In the genomic region with DNA sequence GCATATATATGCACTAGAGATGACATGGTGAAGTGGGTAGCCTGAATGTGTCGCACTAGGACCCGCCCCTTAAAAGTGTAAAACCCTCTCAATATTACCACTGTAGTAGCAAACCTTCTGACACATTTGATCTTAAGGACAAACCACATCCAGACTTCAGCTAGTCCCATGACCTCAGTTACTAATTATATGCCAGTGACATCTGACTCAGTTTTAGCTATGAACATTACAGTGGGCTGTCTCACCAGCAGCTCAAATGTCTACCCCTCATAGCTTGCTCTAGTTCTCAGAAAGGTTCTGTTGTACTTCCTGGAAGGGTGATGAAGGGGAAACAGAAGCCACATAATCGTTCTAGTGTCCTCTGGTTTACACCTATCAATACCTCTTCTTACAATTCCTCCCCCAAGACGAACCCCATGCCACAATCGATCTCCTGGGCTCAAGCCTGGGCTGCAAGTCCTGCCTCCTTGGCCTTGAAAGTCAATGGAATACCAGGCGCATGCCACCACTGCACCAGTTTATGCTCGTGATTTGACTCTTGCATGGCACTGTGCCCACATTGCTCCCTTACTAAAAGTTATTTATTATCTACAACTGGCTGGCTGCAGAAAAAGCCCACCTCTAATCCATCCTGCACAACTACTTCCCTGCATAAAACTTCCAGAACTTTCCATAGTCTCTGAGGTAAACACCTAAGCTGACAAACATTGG, we compare ENCODE assay signal across 10 mouse cellular contexts. TPM values are rescaled to one million over a fixed set of nuclear protein-coding genes. Genes with fewer than 3 reads are reported as not detected.
A peak's percentile ranks its signal among the peaks of the same experiment; 100 is the strongest.
DNase-seq lines count a peak whose midpoint lies in the region; ATAC-seq and TF ChIP-seq lines count a peak whose summit lies in the region.
"Had no signal": no experiment of that assay in that cellular context is flagged by ENCODE, and none has a peak within 500 bp of the region (broad histone marks: within the 10 kb centered on the region; RNA-seq: fewer than 3 reads in every experiment).

No protein-coding gene starts in this region.

- intact Hi-C loops in heart, postnatal 25 days (cut with DNase I) = no loop called here
- intact Hi-C loops in left cerebral cortex, adult 2 months (cut with DNase I) = no loop called here

- no peak for TF ChIP-seq EP300 in CH12.LX (IDR thresholded peaks at IDR 0.05; ENCODE audit: low read length)

- TF ChIP-seq RAD21 in CH12.LX (IDR thresholded peaks at IDR 0.05; ENCODE audit: low read depth, low read length) = no peak

- H3K9me3 ChIP-seq in heart, embryonic 15.5 days (replicated peaks) = no peaks in the 10 kb centered on the region
- no peaks in the 10 kb centered on the region for H3K9me3 ChIP-seq in CH12.LX (replicated peaks; ENCODE audit: low read length)
- H3K9me3 ChIP-seq in megakaryocyte, embryonic 14.5 days = no peaks in the 10 kb centered on the region
- H3K9me3 ChIP-seq: embryonic facial prominence, embryonic 12.5 days; hindbrain, embryonic 13.5 days; limb, embryonic 15.5 days had no signal

- no peak overlapping the region for H3K4me3 ChIP-seq in heart, embryonic 15.5 days
- no peak overlapping the region for H3K4me3 ChIP-seq in CH12.LX (replicated peaks in 1 of 3; ENCODE audit: low read depth in 2 of 3, low read length in 2 of 3, poor library complexity in 1 of 3)
- H3K4me3 ChIP-seq in megakaryocyte, embryonic 14.5 days (replicated peaks) = peak overlapping the region; percentile 18
- no peak overlapping the region for H3K4me3 ChIP-seq in left cerebral cortex, adult 2 months
- H3K4me3 ChIP-seq: embryonic facial prominence, embryonic 12.5 days; hindbrain, embryonic 13.5 days; limb, embryonic 15.5 days had no signal

- no peak overlapping the region for H3K9ac ChIP-seq in heart, embryonic 15.5 days
- H3K9ac ChIP-seq in CH12.LX (ENCODE audit: insufficient read depth, low read depth) = no peak overlapping the region
- H3K9ac ChIP-seq: embryonic facial prominence, embryonic 12.5 days; hindbrain, embryonic 13.5 days; limb, embryonic 15.5 days had no signal

- H3K36me3 ChIP-seq in heart, embryonic 15.5 days = no peaks in the 10 kb centered on the region
- no peaks in the 10 kb centered on the region for H3K36me3 ChIP-seq in CH12.LX (replicated peaks in 1 of 2; ENCODE audit: control insufficient read depth in 1 of 2, insufficient read depth in 1 of 2, low read length in 1 of 2)
- H3K36me3 ChIP-seq in megakaryocyte, embryonic 14.5 days (replicated peaks; ENCODE audit: low read length) = no peaks in the 10 kb centered on the region
- H3K36me3 ChIP-seq: embryonic facial prominence, embryonic 12.5 days; hindbrain, embryonic 13.5 days; limb, embryonic 15.5 days had no signal

- dilution Hi-C loops in CH12.LX (cut with MboI; ENCODE audit: extremely low pct_ligation_motif_present, extremely low pct_unique_long_range_greater_than_20kb, low sequenced_read_pairs) = no loop called here

- no peaks in the 10 kb centered on the region for H3K27me3 ChIP-seq in heart, embryonic 15.5 days
- no peaks in the 10 kb centered on the region for H3K27me3 ChIP-seq in CH12.LX (replicated peaks)
- no peaks in the 10 kb centered on the region for H3K27me3 ChIP-seq in megakaryocyte, embryonic 14.5 days (replicated peaks)
- H3K27me3 ChIP-seq: embryonic facial prominence, embryonic 12.5 days; hindbrain, embryonic 13.5 days; limb, embryonic 15.5 days had no signal

- 54% methylated on average over 7 of the region's 7 CpGs for WGBS in heart, embryonic 15.5 days

- no peaks in the 10 kb centered on the region for H3K79me2 ChIP-seq in CH12.LX (replicated peaks; ENCODE audit: control insufficient read depth, extremely low read depth, insufficient read depth, poor library complexity, severe bottlenecking)

- no peak for TF ChIP-seq CTCF in CH12.LX (conservative IDR thresholded peaks at IDR 0.05 in 1 of 2, IDR thresholded peaks at IDR 0.05 in 1 of 2; ENCODE audit: low read depth in 2 of 2, low read length in 2 of 2)
- TF ChIP-seq CTCF in left cerebral cortex, adult 2 months (IDR thresholded peaks at IDR 0.05) = no peak

- TF ChIP-seq POLR2A in CH12.LX (IDR thresholded peaks at IDR 0.05; ENCODE audit: low read depth, low read length) = no peak

- 0 out of 2 replicates have a peak, but pooled peaks have one; percentile 27 for ATAC-seq in heart, embryonic 15.5 days (replicated peaks; ENCODE audit: insufficient number of reproducible peaks, insufficient read depth, low FRiP score, low read depth)

- in situ Hi-C loops in CH12.LX (cut with MboI; ENCODE audit: low pct_ligation_motif_present, low pct_unique_long_range_greater_than_20kb, low sequenced_read_pairs) = no loop called here

- no peak overlapping the region for H3K4me2 ChIP-seq in heart, embryonic 15.5 days
- H3K4me2 ChIP-seq in CH12.LX (ENCODE audit: insufficient read depth, low read depth, poor library complexity, severe bottlenecking) = no peak overlapping the region
- H3K4me2 ChIP-seq: embryonic facial prominence, embryonic 12.5 days; hindbrain, embryonic 13.5 days; limb, embryonic 15.5 days had no signal

- H3K4me1 ChIP-seq in heart, embryonic 15.5 days (replicated peaks) = 0 out of 2 replicates have a peak, but pooled peaks cover 3% of the 10 kb centered on the region
- peaks cover 2 to 23% of the 10 kb centered on the region in 2 experiments; a peak in 3 of 4 replicates for H3K4me1 ChIP-seq in CH12.LX (ENCODE audit: control insufficient read depth in 1 of 2, insufficient read depth in 2 of 2)
- H3K4me1 ChIP-seq in megakaryocyte, embryonic 14.5 days = peaks cover 9% of the 10 kb centered on the region
- H3K4me1 ChIP-seq: embryonic facial prominence, embryonic 12.5 days; hindbrain, embryonic 13.5 days had no signal

- peak overlapping the region; percentile 6; the same call in 1 of the 2 replicates for H3K27ac ChIP-seq in heart, embryonic 15.5 days
- H3K27ac ChIP-seq in CH12.LX (ENCODE audit: insufficient read depth, low read depth) = no peak overlapping the region
- H3K27ac ChIP-seq in left cerebral cortex, adult 2 months = no peak overlapping the region
- H3K27ac ChIP-seq: embryonic facial prominence, embryonic 12.5 days; hindbrain, embryonic 13.5 days; limb, embryonic 15.5 days had no signal

- DNase-seq in heart, postnatal 25 days (ENCODE audit: low spot score) = no peak
- DNase-seq in CH12.LX (ENCODE audit: extremely low read depth) = peak; percentile 27
- DNase-seq in induced T-regulatory cell, adult 2 months (ENCODE audit: low read depth) = peak; percentile 39
- no peak for DNase-seq in left cerebral cortex, adult 2 months (ENCODE audit: extremely low spot score in 1 of 2, low spot score in 2 of 2)
- no peak for DNase-seq in layer of hippocampus, postnatal 10 days (ENCODE audit: low spot score in 2 of 2)

TF ChIP-seq in CH12.LX, 34 proteins besides CTCF, POLR2A, EP300 and RAD21:
- TF ChIP-seq MAX (IDR thresholded peaks at IDR 0.05; ENCODE audit: low read length) (no peak), ZMIZ1 (IDR thresholded peaks at IDR 0.05; ENCODE audit: low read depth, low read length) (no peak), ZNF384 (IDR thresholded peaks at IDR 0.05; ENCODE audit: low read depth, low read length) (no peak), SIN3A (IDR thresholded peaks at IDR 0.05; ENCODE audit: low read length) (no peak), JUND (conservative IDR thresholded peaks at IDR 0.05; ENCODE audit: low read depth, low read length) (no peak), NELFE (IDR thresholded peaks at IDR 0.05; ENCODE audit: low read depth, low read length) (no peak), NRF1 (IDR thresholded peaks at IDR 0.05; ENCODE audit: low read depth, low read length) (no peak), MYC (IDR thresholded peaks at IDR 0.05; ENCODE audit: low read depth, low read length) (no peak), MEF2A (IDR thresholded peaks at IDR 0.05; ENCODE audit: borderline replicate concordance, low read depth, low read length) (no peak), POLR2AphosphoS2 (IDR thresholded peaks at IDR 0.05; ENCODE audit: low read depth, low read length) (no peak)
TF ChIP-seq in CH12.LX: peak in this region for 0.

RNA-seq across cellular contexts. Expression of a gene that starts 28.3 kb away (rescaled TPM):
- polyA plus RNA-seq in heart, embryonic 15.5 days (2015; fragmentation: Nextera tagmentation; extraction: Ambion mirVana) = 21.7 and 22.2 TPM in 2 replicates
- total RNA-seq in heart, postnatal 25 days (2021) = 10 to 100 TPM; 11.0 to 13.2 TPM
- total RNA-seq in CH12.LX (2012; rRNA removed) (7.3 and 9.9 TPM in 2 replicates), CH12.LX (2014; rRNA removed) (14.2 TPM in 2 replicates)
- 10.3 and 11.0 TPM in 2 replicates for polyA plus RNA-seq in CH12.LX (2012; ENCODE audit: insufficient read length, low read depth)
- 0.15 TPM in 1 of 2 replicates, not detected in the other for polyA plus RNA-seq in megakaryocyte, embryonic 14.5 days (2012; ENCODE audit: insufficient read depth, low replicate concordance)
- total RNA-seq in left cerebral cortex, adult 2 months (2021) = 100 to 1,000 TPM; 199 to 232 TPM
- total RNA-seq in layer of hippocampus, postnatal 10 days (2021) = 10 to 100 TPM; 85.2 to 94.1 TPM

Comparison
In these comparisons a context has a peak if more than half of its experiments do, and no peak if none do; other contexts are left out.
1. DNase-seq: peak in CH12.LX (single experiment) and induced T-regulatory cell, adult 2 months (single experiment); none in heart, postnatal 25 days (single experiment), left cerebral cortex, adult 2 months (0 of 2) and layer of hippocampus, postnatal 10 days (0 of 2).
2. RNA of a gene that starts 28.3 kb away (total RNA-seq): 199 to 232 TPM in left cerebral cortex, adult 2 months and 85.2 to 94.1 TPM in layer of hippocampus, postnatal 10 days; 7.3 to 14.2 TPM in CH12.LX and 11.0 to 13.2 TPM in heart, postnatal 25 days; every median in the first group is over 4 times any median in the second.